Mouse (Mus musculus) heart, embryonic 12.5 days (tissue): Measurements from ENCODE around the gene Wdr59. TPM values are rescaled to one million over a fixed set of nuclear protein-coding genes. Genes with fewer than 3 reads are reported as not detected.

Experiments used
- ATAC-seq: fragments of 200-750 bp; cut with Nextera tagmentation; 2 replicates; pipeline ENCODE4 v1.8.0; 2017; ENCODE audit warnings: moderate TSS enrichment, moderate library complexity; ENCODE audit not compliant: insufficient number of reproducible peaks, low FRiP score
- H3K27ac ChIP-seq: fragments of 300-500 bp; sonication (generic); 2 replicates; pipeline ENCODE4 v1.5.1; 2016; ENCODE audit warnings: mild to moderate bottlenecking, moderate library complexity; ENCODE audit not compliant: poor library complexity, severe bottlenecking
- H3K27me3 ChIP-seq: fragments of 300-500 bp; sonication (generic); replicated peaks from 2 replicates; pipeline ENCODE4 v1.6.1; 2016; ENCODE audit warnings: mild to moderate bottlenecking, moderate library complexity
- H3K36me3 ChIP-seq: fragments of 300-500 bp; sonication (generic); 2 replicates; pipeline ENCODE4 v1.6.1; 2016; ENCODE audit warnings: mild to moderate bottlenecking, moderate library complexity
- H3K4me1 ChIP-seq: fragments of 300-500 bp; sonication (generic); replicated peaks from 2 replicates; pipeline ENCODE4 v1.6.1; 2016; ENCODE audit warnings: mild to moderate bottlenecking
- H3K4me2 ChIP-seq: fragments of 300-500 bp; sonication (generic); 2 replicates; pipeline ENCODE4 v1.6.1; 2016; ENCODE audit warnings: mild to moderate bottlenecking, moderate library complexity
- H3K4me3 ChIP-seq: fragments of 300-500 bp; sonication (generic); 2 replicates; pipeline ENCODE4 v1.5.1; 2016; ENCODE audit warnings: mild to moderate bottlenecking
- H3K9ac ChIP-seq: fragments of 300-500 bp; sonication (generic); 2 replicates; pipeline ENCODE4 v1.6.1; 2016; ENCODE audit warnings: mild to moderate bottlenecking, moderate library complexity
- H3K9me3 ChIP-seq: fragments of 300-500 bp; sonication (generic); replicated peaks from 2 replicates; pipeline ENCODE4 v1.6.1; 2016; ENCODE audit warnings: mild to moderate bottlenecking, moderate library complexity
- WGBS: fragments of 180-500 bp; shearing (Covaris S2); methylation state at CpG from one replicate; pipeline ENCODE4 v1.1.7; 2016; 5-methylcytosine and 5-hydroxymethylcytosine counted together
- polyA plus RNA-seq: library from polyadenylated mRNA; unstranded; fragments of >200 nt; fragmentation: Nextera tagmentation; extraction: Ambion mirVana; gene quantifications from 2 replicates; pipeline ENCODE4 v1.2.1, GENCODE M21; 2016

Gene Wdr59
- polyA plus RNA-seq, 1 experiment from 2014 or later, result 4.7 TPM

- H3K27me3 ChIP-seq, result no peaks in the 10 kb centered on the region
- H3K4me1 ChIP-seq, result peaks cover 58% of the 10 kb centered on the region
- H3K9me3 ChIP-seq, result no peaks in the 10 kb centered on the region
- 89% methylated on average over 5 of the region's 5 CpGs for WGBS
- no peak overlapping the region for H3K4me3 ChIP-seq
- no peak overlapping the region for H3K9ac ChIP-seq
- no peak overlapping the region for H3K27ac ChIP-seq
- ATAC-seq, result no peak
- no peaks in the 10 kb centered on the region for H3K36me3 ChIP-seq
- no peak overlapping the region for H3K4me2 ChIP-seq
Observed at GRCm38 (mm10) chr8:111562274-111562803, 40.4 kb upstream of the Wdr59 start.

- Histone ChIP-seq H3K4me1 (peaks cover 57% of the 10 kb centered on the region), H3K4me3 (no peak overlapping the region)
Observed at GRCm38 (mm10) chr8:111561824-111562223, 39.9 kb upstream of the Wdr59 start.

GRCm38 (mm10) chr8:111551511-111552130, 29.7 kb upstream of the Wdr59 start:
- Histone ChIP-seq H3K4me3 (no peak overlapping the region), H3K27me3 (no peaks in the 10 kb centered on the region), H3K9ac (no peak overlapping the region), H3K36me3 (peaks cover 10% of the 10 kb centered on the region; the same call in 1 of the 2 replicates), H3K27ac (no peak overlapping the region), H3K9me3 (no peaks in the 10 kb centered on the region), H3K4me1 (peaks cover 36% of the 10 kb centered on the region), H3K4me2 (no peak overlapping the region)
- WGBS, result 83% methylated on average over 8 of the region's 8 CpGs
- no peak for ATAC-seq

More at GRCm38 (mm10) chr8:111561824-111562223, 39.9 kb upstream of the Wdr59 start:
- Histone ChIP-seq H3K36me3 (no peaks in the 10 kb centered on the region), H3K27ac (peak overlapping the region; percentile 67), H3K9ac (no peak overlapping the region), H3K4me2 (peak overlapping the region; percentile 3; the same call in 1 of the 2 replicates), H3K9me3 (no peaks in the 10 kb centered on the region), H3K27me3 (no peaks in the 10 kb centered on the region)
- no peak for ATAC-seq
- 47% methylated on average over 4 of the region's 4 CpGs for whole genome bisulfite sequencing

- peak overlapping the region; percentile 20; the same call in 1 of the 2 replicates for H3K4me2 ChIP-seq
- H3K9ac ChIP-seq, result peak overlapping the region; percentile 36; the same call in 1 of the 2 replicates
Observed at GRCm38 (mm10) chr8:111550002-111550870, 28.3 kb upstream of the Wdr59 start.

GRCm38 (mm10) chr8:111548201-111548600, 26.3 kb upstream of the Wdr59 start:
- 81% methylated on average over 6 of the region's 6 CpGs for WGBS
- ATAC-seq, result no peak
- Histone ChIP-seq H3K36me3 (peaks cover 10% of the 10 kb centered on the region; the same call in 1 of the 2 replicates), H3K4me1 (peaks cover 44% of the 10 kb centered on the region), H3K27me3 (no peaks in the 10 kb centered on the region), H3K27ac (no peak overlapping the region), H3K9me3 (no peaks in the 10 kb centered on the region), H3K4me3 (no peak overlapping the region), H3K4me2 (no peak overlapping the region), H3K9ac (no peak overlapping the region)

More at GRCm38 (mm10) chr8:111550002-111550870, 28.3 kb upstream of the Wdr59 start:
- peak overlapping the region; percentile 72 for H3K27ac ChIP-seq
- no peak for ATAC-seq
- H3K36me3 ChIP-seq, result peaks cover 10% of the 10 kb centered on the region; the same call in 1 of the 2 replicates
- 73% methylated on average over 9 of the region's 9 CpGs for WGBS
- peaks cover 39% of the 10 kb centered on the region for H3K4me1 ChIP-seq
- H3K9me3 ChIP-seq, result no peaks in the 10 kb centered on the region
- H3K4me3 ChIP-seq, result no peak overlapping the region
- no peaks in the 10 kb centered on the region for H3K27me3 ChIP-seq

- Histone ChIP-seq H3K27me3 (no peaks in the 10 kb centered on the region), H3K4me2 (no peak overlapping the region), H3K27ac (no peak overlapping the region), H3K9me3 (no peaks in the 10 kb centered on the region), H3K4me3 (no peak overlapping the region), H3K36me3 (peaks cover 10% of the 10 kb centered on the region; the same call in 1 of the 2 replicates), H3K9ac (no peak overlapping the region), H3K4me1 (peaks cover 41% of the 10 kb centered on the region)
- no peak for ATAC-seq
- 80% methylated on average over 3 of the region's 3 CpGs for WGBS
Observed at GRCm38 (mm10) chr8:111547144-111547543, 25.3 kb upstream of the Wdr59 start.

- Histone ChIP-seq H3K27ac (no peak overlapping the region), H3K4me2 (no peak overlapping the region), H3K4me3 (no peak overlapping the region), H3K4me1 (peaks cover 41% of the 10 kb centered on the region), H3K9ac (no peak overlapping the region), H3K27me3 (no peaks in the 10 kb centered on the region), H3K36me3 (peaks cover 10% of the 10 kb centered on the region; the same call in 1 of the 2 replicates), H3K9me3 (no peaks in the 10 kb centered on the region)
- WGBS, result 71% methylated on average over 8 of the region's 8 CpGs
- no peak for ATAC-seq
Observed at GRCm38 (mm10) chr8:111545406-111546156, 23.7 kb upstream of the Wdr59 start.

GRCm38 (mm10) chr8:111543712-111544380, 22.0 kb upstream of the Wdr59 start:
- H3K27ac ChIP-seq, result peak overlapping the region; percentile 42; the same call in 1 of the 2 replicates
- peaks cover 10% of the 10 kb centered on the region; the same call in 1 of the 2 replicates for H3K36me3 ChIP-seq
- H3K27me3 ChIP-seq, result no peaks in the 10 kb centered on the region
- no peak overlapping the region for H3K4me3 ChIP-seq
- peak; percentile 69 for ATAC-seq
- no peak overlapping the region for H3K9ac ChIP-seq
- H3K4me1 ChIP-seq, result peaks cover 44% of the 10 kb centered on the region
- H3K4me2 ChIP-seq, result no peak overlapping the region
- 57% methylated on average over 9 of the region's 9 CpGs for WGBS
- no peaks in the 10 kb centered on the region for H3K9me3 ChIP-seq

GRCm38 (mm10) chr8:111539422-111540076, 17.7 kb upstream of the Wdr59 start:
- no peaks in the 10 kb centered on the region for H3K36me3 ChIP-seq
- no peak for ATAC-seq
- H3K4me3 ChIP-seq, result peak overlapping the region; percentile 18
- peak overlapping the region; percentile 49 for H3K27ac ChIP-seq
- peak overlapping the region; percentile 33; the same call in 1 of the 2 replicates for H3K9ac ChIP-seq
- H3K27me3 ChIP-seq, result no peaks in the 10 kb centered on the region
- WGBS, result 46% methylated on average over 10 of the region's 10 CpGs
- no peaks in the 10 kb centered on the region for H3K9me3 ChIP-seq
- H3K4me1 ChIP-seq, result peaks cover 48% of the 10 kb centered on the region
- peak overlapping the region; percentile 49 for H3K4me2 ChIP-seq

GRCm38 (mm10) chr8:111538194-111538593, 16.3 kb upstream of the Wdr59 start:
- 22% methylated on average over 2 of the region's 2 CpGs for WGBS
- peak overlapping the region; percentile 89 for H3K9ac ChIP-seq
- no peaks in the 10 kb centered on the region for H3K36me3 ChIP-seq
- peaks cover 40% of the 10 kb centered on the region for H3K4me1 ChIP-seq
- no peaks in the 10 kb centered on the region for H3K27me3 ChIP-seq
- H3K4me3 ChIP-seq, result peak overlapping the region; percentile 95
- no peaks in the 10 kb centered on the region for H3K9me3 ChIP-seq
- ATAC-seq, result no peak
- H3K27ac ChIP-seq, result no peak overlapping the region; the same call in 1 of the 2 replicates
- peak overlapping the region; percentile 91 for H3K4me2 ChIP-seq
